Mouse (Mus musculus): ENCODE data around the gene Gm49391. TPM values are rescaled to one million over a fixed set of nuclear protein-coding genes. Genes with fewer than 3 reads are reported as not detected.

Gene Gm49391
- polyA plus RNA-seq, 1 experiment from 2014 or later: 2.3 TPM

DNA sequence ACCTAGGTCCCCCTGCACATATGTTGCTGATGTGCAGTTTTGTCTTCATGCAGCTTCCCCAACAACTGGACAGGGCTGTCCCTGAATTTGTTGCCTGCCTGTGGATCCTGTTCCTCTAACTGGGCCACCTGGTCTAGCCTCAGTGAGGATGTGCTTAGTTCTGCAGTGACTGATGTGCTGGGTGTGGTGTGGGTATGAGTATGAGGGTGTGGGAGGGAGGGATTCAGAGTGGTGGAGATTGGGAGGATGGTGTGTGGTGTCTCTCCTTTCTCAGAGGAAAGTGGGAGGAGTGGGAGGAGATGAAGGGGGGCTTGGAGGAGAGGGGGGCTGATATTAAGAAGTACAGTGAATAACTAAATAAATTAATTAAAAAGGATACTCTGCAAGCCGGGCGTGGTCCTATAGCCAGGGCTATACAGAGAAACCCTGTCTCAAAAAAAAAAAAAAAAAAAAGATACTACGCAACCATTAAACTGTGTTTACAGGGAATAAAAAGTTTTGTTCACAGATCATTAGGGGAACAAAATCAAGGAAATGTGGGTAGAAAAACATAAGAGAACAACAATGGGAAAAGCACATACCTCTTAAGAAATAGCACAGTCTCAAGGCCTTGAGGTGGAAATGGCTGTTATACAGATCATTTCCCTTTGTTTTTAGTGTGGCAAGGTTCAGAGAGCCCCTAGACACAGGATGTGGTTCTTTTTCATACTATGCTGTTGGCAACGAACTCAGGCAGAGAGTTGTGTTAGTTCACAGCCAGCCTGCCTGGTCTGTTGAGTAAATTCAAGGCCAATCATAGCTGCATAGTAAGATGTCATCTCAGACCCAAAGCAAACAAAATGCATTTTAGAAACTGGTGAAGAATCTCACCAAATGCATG is 87.9 kb downstream of the Gm49391 start:
- Histone ChIP-seq H3K4me2 (no peak overlapping the region), H3K4me1 (replicated peaks) (no peaks in the 10 kb centered on the region), H3K9ac (no peak overlapping the region), H3K4me3 (no peak overlapping the region), H3K36me3 (no peaks in the 10 kb centered on the region), H3K9me3 (no peaks in the 10 kb centered on the region), H3K27ac (replicated peaks) (no peak overlapping the region), H3K27me3 (no peaks in the 10 kb centered on the region)
- WGBS: 80% methylated on average over 4 of the region's 4 CpGs
- no peak for ATAC-seq (ENCODE audit: low read depth)

Other genes with a start within 250 kb of the Gm49391 start
- gene BC051665, start 150.2 kb downstream of the Gm49391 start, polyA plus RNA-seq (2015; fragmentation: Nextera tagmentation; extraction: Ambion mirVana): not detected in 2 replicates
- not detected in 2 replicates for gene Ctsll3, start 133.7 kb downstream of the Gm49391 start, polyA plus RNA-seq (2015; fragmentation: Nextera tagmentation; extraction: Ambion mirVana)
- not detected in 2 replicates for gene 4930486L24Rik, start 72.1 kb downstream of the Gm49391 start, polyA plus RNA-seq (2015; fragmentation: Nextera tagmentation; extraction: Ambion mirVana)
- 0.14 TPM in 1 of 2 replicates, not detected in the other for gene Gm49392, start 39.7 kb downstream of the Gm49391 start, polyA plus RNA-seq (2015; fragmentation: Nextera tagmentation; extraction: Ambion mirVana)
- 1.0 and 2.9 TPM in 2 replicates for gene Ctla2b, start 39.1 kb downstream of the Gm49391 start, polyA plus RNA-seq (2015; fragmentation: Nextera tagmentation; extraction: Ambion mirVana)
- not detected in 2 replicates for gene Tpbpb, start 31.7 kb downstream of the Gm49391 start, polyA plus RNA-seq (2015; fragmentation: Nextera tagmentation; extraction: Ambion mirVana)
- gene Gm49393, start 981 bp downstream of the Gm49391 start, polyA plus RNA-seq (2015; fragmentation: Nextera tagmentation; extraction: Ambion mirVana): not detected in 2 replicates
- gene Ctla2a, start 54 bp upstream of the Gm49391 start, polyA plus RNA-seq (2015; fragmentation: Nextera tagmentation; extraction: Ambion mirVana): 18.2 and 20.3 TPM in 2 replicates
- 0.27 TPM in 1 of 2 replicates, not detected in the other for gene Tpbpa, start 5.4 kb upstream of the Gm49391 start, polyA plus RNA-seq (2015; fragmentation: Nextera tagmentation; extraction: Ambion mirVana)
- not detected in 2 replicates for gene Ctsj, start 69.4 kb upstream of the Gm49391 start, polyA plus RNA-seq (2015; fragmentation: Nextera tagmentation; extraction: Ambion mirVana)
- gene Ctsq, start 104.1 kb upstream of the Gm49391 start, polyA plus RNA-seq (2015; fragmentation: Nextera tagmentation; extraction: Ambion mirVana): not detected in 2 replicates
- not detected in 2 replicates for gene Ctsr, start 227.7 kb upstream of the Gm49391 start, polyA plus RNA-seq (2015; fragmentation: Nextera tagmentation; extraction: Ambion mirVana)